Mouse (Mus musculus) cerebellum, postnatal 25 days (tissue): Measurements from ENCODE around the gene Acbd4.

Experiments used
- DNase-seq, 2 experiments: peaks; one replicate each; pipeline ENCODE4 v3.0.0; 2021; ENCODE audit warnings: mixed read lengths in 2 of 2

The Acbd4 gene

DNA sequence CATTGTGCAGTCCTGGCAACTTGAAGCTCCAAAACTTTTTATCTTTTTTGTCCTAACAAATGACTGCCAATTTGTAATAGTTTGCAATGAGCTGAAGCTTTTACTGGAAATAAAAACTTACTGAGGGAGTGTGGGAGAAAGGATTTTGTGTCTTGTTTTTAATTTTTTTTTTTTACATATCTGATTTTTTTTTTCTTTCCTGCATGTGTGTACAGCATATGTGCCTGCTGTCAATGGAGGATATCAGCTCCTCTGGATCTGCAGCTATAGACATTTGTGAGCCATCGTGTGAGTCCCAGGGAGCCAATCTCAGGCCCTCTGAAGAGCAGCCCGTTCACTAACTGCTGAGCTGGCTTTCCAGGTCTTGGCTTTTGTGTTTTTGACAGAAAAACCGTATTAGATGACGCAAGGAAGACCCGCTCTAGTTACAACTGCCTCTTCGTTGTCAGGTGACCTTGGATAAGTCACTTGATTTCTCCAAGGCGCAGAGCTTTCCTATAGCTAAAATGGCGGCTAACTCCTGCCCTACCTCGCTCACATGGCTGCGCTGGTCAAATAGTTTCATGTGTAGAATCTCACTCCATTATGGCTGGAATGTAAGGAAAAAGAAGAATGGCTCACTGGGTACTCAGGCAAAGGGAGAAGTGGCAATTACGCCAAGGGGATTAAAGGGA is 12.9 kb downstream of the Acbd4 start:
- no peak for DNase-seq

- DNase-seq, result peak; percentile 87 to 89
Observed at GRCm38 (mm10) chr11:103115163-103116007, 13.9 kb downstream of the Acbd4 start.

DNA sequence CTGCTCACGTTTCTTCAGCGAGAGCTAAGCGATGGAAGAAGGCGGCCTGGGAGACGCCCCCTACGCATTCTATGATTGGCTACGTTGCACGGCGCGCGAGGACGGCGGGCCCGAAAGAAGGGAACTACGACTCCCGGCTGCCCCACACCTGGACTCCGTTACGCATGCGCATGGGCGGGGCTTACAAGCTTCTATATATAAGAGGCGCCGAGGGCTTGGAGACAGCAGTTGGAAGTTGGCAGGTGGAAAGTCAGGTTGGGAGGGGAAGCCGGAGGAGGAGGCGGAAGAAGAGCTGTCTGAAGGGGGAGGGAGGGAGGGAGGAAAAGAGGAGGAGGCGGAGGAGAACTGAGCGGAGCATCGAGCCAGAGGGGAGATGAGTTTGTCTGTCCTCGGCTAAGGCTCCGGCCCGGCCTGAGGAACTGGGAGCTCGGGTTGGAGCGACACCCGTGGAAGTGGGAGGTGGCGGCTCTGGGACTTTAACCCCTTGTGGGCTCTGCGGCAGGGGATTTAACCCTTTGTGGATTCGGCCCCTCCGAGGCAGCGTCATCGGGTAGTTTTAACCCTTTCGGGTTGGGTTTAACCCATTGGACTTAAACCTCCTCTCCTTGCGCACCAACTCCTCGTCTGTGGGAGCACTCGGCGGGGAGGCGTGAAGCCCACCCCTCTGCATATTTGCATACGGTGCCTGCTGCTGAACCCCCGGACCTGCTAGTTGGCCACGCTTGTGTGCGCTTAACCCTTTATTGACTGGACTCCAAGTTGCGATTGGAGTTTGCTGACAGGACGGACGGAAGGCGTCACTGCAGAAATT is 14.7 kb downstream of the Acbd4 start, which contains the start of gene Hexim1:
Gene Hexim1, plus strand, starts transcription at position 224 of the 811 bp plus-strand sequence.
- peak; percentile 99 to 100 for DNase-seq

GRCm38 (mm10) chr11:103116959-103117590 is 15.6 kb downstream of the Acbd4 start:
- peak; percentile 83 to 87 for DNase-seq

DNA sequence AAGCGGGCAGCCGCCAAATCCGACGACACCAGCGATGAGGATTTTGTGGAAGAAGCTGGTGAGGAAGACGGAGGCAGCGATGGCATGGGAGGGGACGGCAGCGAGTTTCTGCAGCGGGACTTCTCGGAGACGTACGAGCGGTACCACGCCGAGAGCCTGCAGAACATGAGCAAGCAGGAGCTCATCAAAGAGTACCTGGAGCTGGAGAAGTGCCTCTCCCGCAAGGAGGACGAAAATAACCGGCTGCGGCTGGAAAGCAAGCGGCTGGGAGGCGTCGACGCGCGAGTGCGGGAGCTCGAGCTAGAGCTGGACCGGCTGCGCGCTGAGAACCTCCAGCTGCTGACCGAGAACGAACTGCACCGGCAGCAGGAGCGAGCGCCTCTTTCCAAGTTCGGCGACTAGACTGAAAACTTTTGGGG is 16.1 kb downstream of the Acbd4 start:
- DNase-seq, result peak in 1 of 2 experiments; percentile 67

- DNase-seq, result no peak
Observed at GRCm38 (mm10) chr11:103118866-103119265, 17.4 kb downstream of the Acbd4 start.

- DNase-seq, result no peak
Observed at GRCm38 (mm10) chr11:103119609-103120008, 18.1 kb downstream of the Acbd4 start.

GRCm38 (mm10) chr11:103120315-103120714 is 18.8 kb downstream of the Acbd4 start:
- no peak for DNase-seq

DNA sequence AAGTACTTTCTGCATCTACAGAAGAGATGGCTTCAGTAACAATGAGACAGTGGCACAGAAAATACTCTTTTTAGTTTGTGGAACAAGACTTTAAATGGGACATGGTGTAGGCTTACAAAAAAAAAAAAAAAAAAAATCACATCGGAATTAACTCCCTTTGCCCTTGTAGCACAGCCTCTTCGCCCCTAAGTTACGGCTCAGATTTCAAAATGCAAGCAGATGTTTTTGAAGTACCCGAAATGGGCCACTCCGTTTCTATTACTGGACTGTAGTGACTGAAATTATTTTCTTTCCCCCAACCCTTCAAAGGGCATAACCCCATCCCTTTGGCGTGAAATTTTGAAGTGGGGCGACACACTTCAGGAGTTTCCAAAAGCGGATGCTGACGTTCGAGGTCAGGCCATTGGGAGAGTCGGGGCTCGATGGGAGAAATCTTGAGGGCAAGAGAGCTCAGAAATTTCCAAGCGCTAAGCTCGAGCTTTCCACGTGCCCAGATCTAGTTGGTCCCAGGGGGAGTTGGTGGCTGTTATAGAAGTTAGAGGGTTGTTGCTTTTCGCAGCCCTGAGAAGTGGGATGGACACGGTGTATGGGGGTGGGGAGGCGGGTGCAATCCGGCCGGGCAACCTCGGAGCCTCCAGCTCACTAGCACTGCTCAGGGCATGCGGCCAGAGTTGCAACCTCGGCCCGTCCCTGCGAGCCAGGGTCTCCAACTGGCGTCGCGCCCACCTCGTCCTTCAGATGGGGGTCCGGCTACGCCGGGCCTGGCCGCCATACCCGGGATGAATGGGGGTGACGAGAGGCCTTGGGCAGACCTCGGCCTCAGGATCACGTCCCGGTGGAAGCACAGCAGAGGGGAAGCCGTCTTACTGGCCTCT is 30.5 kb downstream of the Acbd4 start, which contains the start of gene Hexim2:
Gene Hexim2, plus strand, starts transcription at position 729 of the 875 bp plus-strand sequence.
- peak in 1 of 2 experiments; percentile 84 for DNase-seq

DNA sequence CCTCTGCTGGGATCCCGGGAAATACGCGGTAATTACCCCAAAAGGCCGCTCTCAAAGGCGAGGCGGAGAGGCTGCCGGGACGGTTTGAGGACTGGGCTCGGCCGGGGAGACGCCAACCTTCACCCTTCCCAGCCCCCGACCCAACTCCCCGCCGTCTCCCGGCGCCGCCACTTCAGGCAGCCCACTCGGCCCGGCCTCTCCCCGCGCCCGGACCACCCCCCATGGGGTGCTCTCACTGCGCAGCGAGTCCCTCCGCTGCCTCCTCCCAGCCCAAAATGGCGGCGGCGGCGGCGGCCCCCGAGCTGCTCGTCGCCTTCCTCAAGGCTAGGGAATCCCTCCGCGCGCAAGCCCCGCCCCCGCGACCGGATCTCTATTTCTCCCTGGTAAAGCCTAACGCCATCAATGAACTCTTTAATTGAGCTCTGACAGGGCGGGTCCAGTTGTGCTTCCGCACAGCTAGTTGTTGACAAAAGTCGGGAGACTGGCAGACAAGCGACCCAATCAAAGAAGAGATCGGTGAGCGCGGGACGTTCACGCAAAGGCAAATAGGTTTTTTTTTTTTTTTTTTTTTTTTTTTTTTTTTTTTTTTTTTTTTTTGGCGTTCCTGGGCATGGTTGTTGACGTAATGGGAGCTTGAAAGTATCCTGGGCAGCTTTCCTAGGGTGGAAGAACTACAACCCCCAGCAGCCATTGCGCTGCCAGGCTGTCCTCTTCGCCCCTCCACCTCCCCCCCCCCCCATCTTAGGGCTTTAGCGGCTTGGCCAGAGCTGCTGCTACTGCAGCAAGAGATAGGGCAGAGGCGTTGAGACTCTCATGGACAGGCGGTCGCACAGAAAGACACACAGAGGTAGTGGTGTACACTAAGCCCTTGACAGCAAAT is 31.3 kb downstream of the Acbd4 start:
- DNase-seq, result peak; percentile 100

DNA sequence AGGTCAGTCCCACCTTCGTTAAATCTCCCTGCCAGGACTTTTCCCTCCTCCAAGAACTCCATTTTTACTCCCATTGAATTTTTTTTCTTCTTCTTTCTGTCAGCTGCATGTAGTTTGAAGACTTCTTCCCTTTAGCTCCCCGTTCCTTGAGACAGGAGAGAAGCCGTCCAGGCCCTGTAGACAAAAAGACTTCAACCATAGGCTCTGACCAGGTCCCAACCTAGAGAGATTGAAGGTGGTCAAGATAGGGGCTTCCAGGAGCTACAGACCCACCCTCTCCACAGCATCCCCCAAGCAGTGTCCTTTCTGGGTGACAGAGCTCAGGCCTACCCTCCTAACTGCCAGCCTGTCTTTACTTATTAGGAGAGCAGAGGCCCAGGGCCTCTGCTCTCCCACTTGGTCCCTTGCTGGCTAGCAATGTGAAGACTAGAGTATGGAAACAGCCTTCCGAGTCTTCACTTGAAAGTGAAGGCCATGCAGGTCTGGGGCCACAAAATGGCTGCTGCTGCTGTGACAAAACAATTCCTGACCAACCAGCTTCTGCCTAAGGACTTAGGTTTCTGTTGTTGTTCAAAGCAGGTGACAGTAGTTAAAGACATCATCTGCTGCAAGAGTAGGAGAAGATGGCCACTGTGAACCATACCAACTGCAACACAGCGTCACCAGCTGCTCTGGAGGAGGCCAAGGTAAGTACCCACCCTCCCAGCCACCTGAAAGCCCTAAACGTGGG is 32.1 kb downstream of the Acbd4 start:
- peak; percentile 39 to 40 for DNase-seq

- no peak for DNase-seq
Observed at GRCm38 (mm10) chr11:103134221-103134620, 32.7 kb downstream of the Acbd4 start.

- DNase-seq, result no peak
Observed at GRCm38 (mm10) chr11:103136039-103136577, 34.6 kb downstream of the Acbd4 start.

GRCm38 (mm10) chr11:103139951-103140762 is 38.7 kb downstream of the Acbd4 start:
- no peak for DNase-seq

DNA sequence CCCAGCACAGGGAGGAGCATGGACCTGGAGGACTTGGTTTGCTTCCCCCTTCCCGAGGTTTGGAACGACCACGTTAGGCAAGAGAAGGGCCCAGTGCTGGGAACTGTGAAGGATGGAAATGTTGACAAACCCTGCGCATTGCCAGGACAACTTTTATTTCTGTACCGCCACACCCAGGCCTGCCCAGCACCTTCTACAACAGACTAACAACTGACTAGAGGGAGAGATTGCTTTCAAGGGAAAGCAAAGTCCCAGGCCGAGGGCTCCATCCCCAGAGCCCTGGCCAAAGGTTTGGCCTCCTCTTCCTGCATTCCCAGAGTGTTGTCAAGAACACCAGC is 39.2 kb downstream of the Acbd4 start:
- no peak for DNase-seq

DNA sequence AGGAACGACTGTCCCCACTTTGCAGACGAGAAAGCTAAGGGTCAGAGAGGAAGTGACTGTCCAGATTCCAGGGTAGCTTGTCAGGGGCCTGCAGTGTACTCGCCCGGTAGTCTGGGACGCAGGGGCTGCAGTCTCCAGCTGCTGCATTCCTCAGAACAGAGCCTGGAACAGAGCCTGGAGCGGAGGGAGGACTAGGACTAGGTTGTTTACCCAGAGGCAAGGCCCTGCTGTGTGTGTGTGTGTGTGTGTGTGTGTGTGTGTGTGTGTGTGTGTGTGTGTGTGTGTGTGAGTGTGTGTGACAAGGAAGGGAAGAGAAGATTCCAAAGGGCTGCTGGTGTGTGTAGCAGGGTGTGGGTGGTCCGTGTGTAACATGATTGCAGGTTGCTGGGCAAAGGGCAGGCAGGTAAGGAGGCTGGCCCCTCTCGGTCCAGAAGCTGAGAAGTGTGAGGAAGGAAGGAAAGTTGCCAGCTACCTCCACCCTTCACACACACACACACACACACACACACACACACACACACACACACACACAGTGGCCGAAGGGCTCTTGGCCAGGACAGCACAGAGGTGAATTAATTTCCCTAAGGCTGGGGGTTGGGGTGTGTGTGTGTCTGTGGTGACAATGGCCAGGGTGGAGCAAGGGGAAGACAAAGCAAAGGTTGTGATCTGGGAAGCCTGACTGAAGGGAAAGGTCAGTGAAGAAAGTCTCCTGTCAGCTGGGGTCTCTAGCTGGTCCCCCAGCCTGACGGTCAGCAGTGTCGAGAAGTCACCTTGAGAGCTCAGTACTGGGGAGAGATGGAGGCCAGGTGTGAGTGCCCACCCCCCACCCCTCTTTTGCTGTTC is 39.8 kb downstream of the Acbd4 start:
- DNase-seq, result peak in 1 of 2 experiments; percentile 41

DNA sequence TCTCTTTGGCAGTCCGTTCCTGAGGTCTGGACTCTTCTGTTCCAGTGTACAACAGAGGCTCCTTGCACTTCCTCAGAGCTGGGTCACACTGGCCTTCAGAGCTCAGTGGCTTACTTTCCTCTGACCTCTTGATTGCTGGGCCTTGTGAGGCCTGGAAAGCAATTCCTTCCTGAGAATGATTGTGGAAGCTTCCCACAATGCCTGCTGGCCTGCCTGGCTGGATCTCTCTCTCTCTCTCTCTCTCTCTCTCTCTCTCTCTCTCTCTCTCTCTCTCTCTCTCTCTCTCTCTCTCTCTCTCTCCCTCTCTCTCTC is 40.4 kb downstream of the Acbd4 start:
- peak; percentile 39 for DNase-seq
